Mouse (Mus musculus) liver, postnatal 0 days (tissue): ENCODE data around the gene Slc7a14.

Experiments
- CTCF ChIP-seq: sonication (generic); IDR thresholded peaks from 2 replicates; pipeline ENCODE4 v1.5.1; 2016; ENCODE audit warnings: antibody characterized with exemption, low read depth
- EP300 ChIP-seq: IDR thresholded peaks from 2 replicates; pipeline ENCODE4 v1.6.1; 2016; ENCODE audit warnings: antibody characterized with exemption, low read depth, mild to moderate bottlenecking

GRCm38 (mm10) chr3:31234356-31234755 is 75.8 kb downstream of the Slc7a14 start:
- TF ChIP-seq EP300 (no peak), CTCF (no peak)
